Mouse (Mus musculus) heart, adult 8-10 months (tissue): ENCODE data around the gene Hsd11b1. TPM values are rescaled to one million over a fixed set of nuclear protein-coding genes. Genes with fewer than 3 reads are reported as not detected.

ENCODE experiments used
- DNase-seq: peaks from one replicate; pipeline ENCODE4 v3.0.0; 2022; ENCODE audit warnings: low spot score
- total RNA-seq, 4 experiments: library from RNA; stranded (reverse); gene quantifications; 2 replicates each; pipeline ENCODE4 v1.2.4; 2022

The Hsd11b1 gene
- total RNA-seq, 4 experiments from 2014 or later = 9.4 to 17.3 (median 12.4) TPM

DNA sequence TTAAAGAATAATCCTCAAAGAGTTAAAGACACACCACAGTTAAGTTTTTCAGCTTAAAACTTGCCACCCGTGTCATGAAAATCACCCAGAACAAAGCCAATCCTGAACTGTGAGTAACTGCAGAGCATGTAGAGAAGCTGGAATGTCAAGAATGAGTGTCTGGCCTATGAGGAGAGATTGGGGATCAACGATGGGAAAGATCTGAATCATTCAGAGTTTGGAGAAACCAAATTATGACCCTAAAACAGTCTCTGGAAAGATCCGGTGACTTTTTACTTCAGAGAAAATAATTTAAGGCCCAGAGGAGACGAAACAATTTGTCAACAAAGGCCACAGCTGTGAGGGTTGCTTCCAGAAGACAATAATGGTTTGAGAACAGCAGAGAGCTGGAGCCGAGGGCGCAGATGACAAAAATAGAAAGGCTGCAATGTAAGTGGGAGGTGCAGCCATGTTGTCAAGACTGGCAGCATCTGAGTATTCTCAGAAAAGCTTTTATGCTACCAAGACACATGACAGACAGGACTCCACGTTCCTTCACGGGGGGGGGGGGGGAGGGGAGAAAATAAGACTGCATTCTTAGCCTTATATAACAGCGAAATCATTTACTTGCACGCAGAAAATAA lies 20.2 kb downstream of the Hsd11b1 start:
- no peak for DNase-seq

- DNase-seq = no peak
Observed at GRCm38 (mm10) chr1:193242863-193243262, 21.0 kb downstream of the Hsd11b1 start.

DNA sequence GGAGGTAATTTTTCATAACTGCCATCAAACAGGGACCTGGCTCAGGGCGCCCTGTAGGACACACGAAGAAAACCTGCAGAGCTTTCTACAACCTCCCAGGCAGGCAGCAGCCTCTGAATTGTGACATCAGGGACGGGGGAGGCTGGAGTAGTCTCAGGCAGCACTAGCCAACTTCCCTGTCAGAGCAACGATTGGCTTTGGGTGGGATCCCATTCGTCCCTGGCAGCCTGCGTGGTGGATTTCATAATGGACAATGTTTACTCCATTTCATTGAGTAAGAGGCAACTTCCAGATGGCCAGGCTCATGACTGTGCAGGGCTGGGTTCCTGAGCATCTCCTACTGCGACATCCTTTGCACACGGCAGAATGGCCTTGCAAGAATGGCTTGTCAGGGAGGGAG lies 21.6 kb downstream of the Hsd11b1 start:
- peak; percentile 84 for DNase-seq

DNA sequence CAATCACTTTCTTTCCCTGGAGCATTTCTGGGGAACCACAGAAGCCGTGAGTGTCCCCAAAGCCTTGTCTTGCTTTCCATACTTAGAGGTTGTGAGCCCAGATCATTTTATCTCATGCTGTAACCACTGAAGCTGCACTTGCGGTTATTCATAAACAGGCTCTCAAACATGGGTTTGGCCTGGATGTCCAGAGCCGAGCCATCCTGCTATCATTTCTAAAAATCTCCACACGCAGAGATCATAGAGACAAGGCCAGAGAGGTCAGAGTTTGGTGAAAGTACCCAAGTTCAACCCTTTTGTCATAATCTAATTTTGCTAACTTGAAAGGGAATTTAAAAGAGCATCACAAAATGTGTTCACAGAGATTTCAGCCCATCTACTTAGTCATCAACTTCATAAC lies 22.4 kb downstream of the Hsd11b1 start:
- no peak for DNase-seq

DNA sequence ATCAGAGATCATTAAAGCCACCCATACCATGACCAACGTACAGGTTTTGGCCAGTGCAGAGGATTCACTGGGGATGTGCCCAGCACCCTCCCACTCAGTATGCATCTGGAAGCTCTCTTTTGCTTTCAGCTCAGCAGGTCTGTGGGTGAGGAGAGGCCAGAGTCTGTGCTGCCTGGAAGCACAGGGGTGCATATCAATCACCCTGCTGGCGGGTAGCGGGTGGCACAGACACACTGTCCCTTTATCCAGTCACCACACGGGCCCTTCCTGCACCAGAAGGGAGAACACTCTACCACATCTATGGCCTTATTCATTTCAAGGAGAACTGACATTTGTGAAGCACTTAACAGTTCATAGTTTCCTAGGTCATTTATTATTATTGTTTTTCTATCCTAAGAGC lies 25.4 kb downstream of the Hsd11b1 start:
- no peak for DNase-seq

DNA sequence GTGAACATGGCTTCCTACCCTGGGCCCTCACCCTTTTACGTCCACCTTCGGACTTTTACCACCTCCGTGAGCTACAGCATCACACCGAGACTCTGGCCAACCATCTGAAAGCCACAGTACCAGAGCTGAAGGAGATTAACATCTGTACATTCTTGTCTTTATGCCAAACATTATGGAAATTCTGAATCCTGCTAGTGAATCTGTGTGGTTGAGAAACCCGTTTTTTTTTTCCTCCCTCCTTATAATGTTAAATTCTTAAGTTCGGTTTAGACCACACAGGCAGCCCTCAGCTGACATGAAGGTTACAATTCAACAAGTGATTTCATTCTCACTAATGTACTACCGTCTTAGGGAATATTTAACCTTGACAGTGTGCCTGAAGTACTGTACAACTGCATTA lies 28.9 kb downstream of the Hsd11b1 start:
- no peak for DNase-seq

DNA sequence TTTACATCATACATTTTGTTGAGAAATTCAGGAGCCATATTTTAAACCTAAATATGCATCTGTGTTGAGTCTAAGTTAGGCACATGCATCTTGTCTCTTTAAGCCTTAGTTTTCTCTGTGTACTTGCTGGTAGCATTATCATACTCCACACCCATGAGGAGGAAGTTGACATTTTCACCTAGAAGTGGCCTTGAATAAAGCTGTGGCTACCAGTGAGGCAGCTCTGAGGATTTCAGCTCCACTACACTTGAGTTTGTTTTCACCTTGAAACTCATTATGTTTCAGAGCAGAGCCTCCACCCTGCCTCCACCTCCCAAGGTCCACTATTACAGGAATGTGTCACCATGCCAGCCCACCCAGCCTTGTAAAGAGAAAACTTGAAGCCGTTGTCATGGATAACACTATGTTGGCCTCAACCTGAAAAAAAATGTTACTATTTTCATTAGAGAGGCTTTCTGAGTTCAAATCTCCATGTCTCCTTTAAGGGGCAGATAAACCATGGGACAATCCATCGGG lies 29.7 kb downstream of the Hsd11b1 start:
- DNase-seq = no peak

GRCm38 (mm10) chr1:193232732-193233131 lies 31.1 kb downstream of the Hsd11b1 start:
- DNase-seq = no peak

GRCm38 (mm10) chr1:193230935-193231334 lies 32.9 kb downstream of the Hsd11b1 start:
- no peak for DNase-seq

- no peak for DNase-seq
Observed at GRCm38 (mm10) chr1:193230531-193230930, 33.3 kb downstream of the Hsd11b1 start.

GRCm38 (mm10) chr1:193229570-193229969 lies 34.3 kb downstream of the Hsd11b1 start:
- no peak for DNase-seq

- DNase-seq = no peak
Observed at GRCm38 (mm10) chr1:193227537-193227936, 36.3 kb downstream of the Hsd11b1 start.

GRCm38 (mm10) chr1:193226724-193227522 lies 37.0 kb downstream of the Hsd11b1 start:
- DNase-seq = no peak

GRCm38 (mm10) chr1:193226114-193226513 lies 37.8 kb downstream of the Hsd11b1 start:
- DNase-seq = no peak

DNA sequence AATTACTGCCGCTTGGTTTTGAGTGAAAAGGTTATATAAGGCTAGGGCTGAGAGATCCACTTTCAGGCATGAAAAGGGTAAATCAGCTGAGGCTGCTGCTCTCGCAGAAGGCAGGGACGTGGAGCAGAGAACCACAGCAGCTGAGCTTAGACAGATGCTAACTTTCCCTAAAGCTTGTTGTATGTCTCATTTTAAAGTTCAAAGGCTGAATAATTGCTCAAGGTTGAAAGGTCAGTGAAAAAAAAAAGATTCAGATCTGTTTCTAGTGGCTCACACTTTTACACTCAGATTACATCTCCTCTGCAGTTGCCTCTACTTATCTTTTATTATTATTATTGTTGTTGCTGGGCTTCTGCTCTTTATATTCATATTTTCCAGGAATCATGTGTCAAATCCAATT lies 38.3 kb downstream of the Hsd11b1 start:
- no peak for DNase-seq

DNA sequence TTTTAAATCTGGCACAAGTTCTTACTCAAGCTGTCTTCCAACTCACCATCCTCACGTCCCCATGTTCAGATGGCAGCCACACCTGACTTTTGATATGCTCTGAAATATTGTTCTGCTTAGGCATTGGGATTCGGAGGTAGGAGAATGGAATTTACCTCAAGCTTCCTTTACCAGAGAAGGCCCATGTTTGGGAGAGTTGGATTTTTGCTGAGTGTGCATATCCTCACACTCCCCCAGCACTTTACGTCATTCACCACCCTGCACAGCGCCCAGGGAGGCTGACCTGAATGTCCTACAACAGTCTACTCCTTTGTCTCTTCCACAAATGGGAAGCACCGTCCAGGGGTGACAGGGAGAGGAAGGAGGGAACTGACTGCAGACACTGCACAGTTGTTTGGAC lies 43.5 kb downstream of the Hsd11b1 start:
- no peak for DNase-seq

DNA sequence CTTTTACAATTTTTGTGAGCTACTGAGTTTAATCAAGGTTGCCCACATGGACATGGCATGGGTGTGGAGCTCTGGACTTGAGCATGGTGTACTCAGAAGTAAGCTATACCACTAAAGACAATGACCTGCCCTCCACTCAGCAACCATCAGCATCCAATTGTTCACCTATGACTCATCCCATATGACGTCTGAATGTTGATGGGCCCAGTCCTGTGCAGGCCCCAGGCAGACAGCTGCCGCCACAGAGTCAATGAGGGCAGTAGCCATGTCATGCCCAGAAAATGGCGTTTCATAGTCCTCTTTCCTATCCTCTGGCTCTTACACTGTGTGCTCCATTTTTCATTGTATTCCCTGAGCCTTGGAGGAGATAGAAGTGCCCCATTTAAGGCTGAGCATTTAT lies 47.9 kb downstream of the Hsd11b1 start:
- DNase-seq = no peak

DNA sequence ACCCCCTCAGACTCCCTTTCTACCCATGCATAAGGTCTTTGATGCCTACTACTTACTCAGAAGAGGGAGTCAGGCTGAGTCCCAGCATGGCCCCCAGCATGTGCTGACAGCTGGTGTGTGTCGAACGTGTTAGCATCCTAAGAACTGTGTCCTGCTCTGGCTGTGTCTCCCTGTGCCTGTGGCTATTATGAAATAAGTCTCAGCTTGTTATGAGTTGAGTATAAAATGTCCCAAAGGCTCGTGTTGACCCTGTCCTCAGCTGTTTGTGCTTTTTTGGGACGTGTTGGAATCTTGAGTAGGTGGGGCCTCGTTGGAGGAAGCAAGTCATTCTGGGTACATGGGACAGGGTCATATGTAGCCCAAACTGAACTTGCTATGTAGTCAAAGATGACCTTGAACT lies 49.8 kb downstream of the Hsd11b1 start:
- DNase-seq = no peak

- DNase-seq = no peak
Observed at GRCm38 (mm10) chr1:193211371-193211770, 52.5 kb downstream of the Hsd11b1 start.

DNA sequence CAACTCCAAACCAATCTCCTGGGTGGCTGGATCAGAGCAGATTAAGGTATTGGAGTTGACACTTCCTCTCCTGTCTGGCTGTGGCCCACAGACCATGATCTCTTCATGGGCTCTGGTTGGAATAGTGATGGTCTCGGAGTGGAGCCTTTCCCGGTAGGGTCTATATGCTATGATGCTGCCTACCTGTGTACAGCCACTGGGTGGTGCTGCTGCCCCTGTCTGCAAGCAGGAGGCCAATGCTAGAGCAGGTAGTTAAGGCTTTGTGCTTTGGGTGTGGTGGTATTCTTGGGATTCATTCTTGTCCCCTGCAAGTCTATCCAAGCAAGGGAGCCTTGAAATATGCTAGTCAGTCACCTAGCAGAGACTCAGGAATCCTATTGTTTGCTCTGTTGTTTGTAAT lies 55.7 kb downstream of the Hsd11b1 start:
- DNase-seq = no peak

GRCm38 (mm10) chr1:193207503-193207902 lies 56.4 kb downstream of the Hsd11b1 start, which contains the start of gene Lamb3:
TSS of gene Lamb3 (plus strand) at chr1:193207699.
- no peak for DNase-seq

DNA sequence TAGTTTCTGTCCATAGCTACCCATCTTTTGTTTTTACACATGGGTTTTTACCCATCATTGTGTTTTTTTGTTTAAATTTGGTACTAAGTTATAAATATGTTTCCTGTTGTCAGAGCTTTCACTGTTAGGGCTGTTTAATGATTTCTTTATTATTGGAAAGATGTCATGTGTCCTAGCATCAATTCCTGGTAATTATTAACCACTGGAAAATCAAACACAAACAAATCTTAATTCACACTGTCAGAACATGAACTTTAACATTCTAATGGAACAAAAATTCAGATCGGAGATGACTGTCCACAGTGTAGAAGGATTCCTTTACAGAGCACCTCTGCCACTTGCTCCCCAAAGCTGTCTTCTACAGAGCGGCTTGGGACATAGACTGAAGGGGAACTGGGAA lies 58.4 kb downstream of the Hsd11b1 start:
- no peak for DNase-seq

GRCm38 (mm10) chr1:193203821-193204220 lies 60.1 kb downstream of the Hsd11b1 start:
- DNase-seq = no peak
